ENCODE assay signal across 8 mouse cellular contexts in genomic region chr7:122015734-122016133, GRCm38 (mm10). TPM values are rescaled to one million over a fixed set of nuclear protein-coding genes. Genes with fewer than 3 reads are reported as not detected.
DNase-seq lines count a peak whose midpoint lies in the region; ATAC-seq and TF ChIP-seq lines count a peak whose summit lies in the region.

No protein-coding gene starts in this region.

- peak overlapping the region; percentile 30 for H3K4me2 ChIP-seq in hindbrain, embryonic 12.5 days (replicated peaks)
- H3K4me2 ChIP-seq in limb, embryonic 14.5 days (replicated peaks; ENCODE audit: low read depth, low read length, severe bottlenecking), result no peak overlapping the region

- H3K9me3 ChIP-seq in hindbrain, embryonic 12.5 days (replicated peaks), result no peaks in the 10 kb centered on the region
- H3K9me3 ChIP-seq in limb, embryonic 14.5 days (ENCODE audit: control insufficient read depth, low read length), result no peaks in the 10 kb centered on the region

- no peak for TF ChIP-seq POLR2A in limb, embryonic 14.5 days (IDR thresholded peaks at IDR 0.05; ENCODE audit: borderline replicate concordance, extremely low read depth, insufficient read depth, insufficient read length)

- peaks cover 14% of the 10 kb centered on the region for H3K36me3 ChIP-seq in hindbrain, embryonic 12.5 days
- H3K36me3 ChIP-seq in limb, embryonic 14.5 days (ENCODE audit: control insufficient read depth, insufficient read depth, low read length), result peaks cover 20% of the 10 kb centered on the region

- 54% methylated on average over 10 of the region's 10 CpGs for WGBS in hindbrain, embryonic 12.5 days
- WGBS in limb, embryonic 14.5 days, result 27% methylated on average over 10 of the region's 10 CpGs

- H3K4me1 ChIP-seq in hindbrain, embryonic 12.5 days, result peaks cover 38% of the 10 kb centered on the region
- peaks cover 32% of the 10 kb centered on the region for H3K4me1 ChIP-seq in limb, embryonic 14.5 days (ENCODE audit: control insufficient read depth, insufficient read depth, low read length)

- no peak for ATAC-seq in hindbrain, embryonic 12.5 days (ENCODE audit: low FRiP score)
- ATAC-seq in limb, embryonic 14.5 days (ENCODE audit: low FRiP score, low read depth), result 0 out of 2 replicates have a peak, but pooled peaks have one; percentile 4
- no peak for ATAC-seq in monocyte, adult 5-6 weeks (replicated peaks; ENCODE audit: insufficient number of reproducible peaks, low FRiP score, low TSS enrichment, poor library complexity, severe bottlenecking)

- H3K9ac ChIP-seq in hindbrain, embryonic 12.5 days, result peak overlapping the region; percentile 27; the same call in 1 of the 2 replicates
- 0 out of 2 replicates have a peak overlapping the region, but pooled peaks have one; percentile 12 for H3K9ac ChIP-seq in limb, embryonic 14.5 days (ENCODE audit: low read depth, low read length, severe bottlenecking)

- TF ChIP-seq CTCF in layer of hippocampus, adult 2 months (conservative IDR thresholded peaks at IDR 0.05), result no peak

- H3K27ac ChIP-seq in hindbrain, embryonic 12.5 days, result peak overlapping the region; percentile 60
- H3K27ac ChIP-seq in limb, embryonic 14.5 days (replicated peaks; ENCODE audit: low read depth, low read length), result 0 out of 2 replicates have a peak overlapping the region, but pooled peaks have one; percentile 27
- H3K27ac ChIP-seq in layer of hippocampus, adult 2 months, result no peak overlapping the region

- DNase-seq in adrenal gland, adult 2 months, result peak; percentile 70
- DNase-seq in fat pad, adult 2 months (ENCODE audit: extremely low read depth, low read depth, low spot score), result peak; percentile 65
- no peak for DNase-seq in limb, embryonic 14.5 days (ENCODE audit: low spot score)
- peak; percentile 47 for DNase-seq in skeletal muscle tissue, adult 2 months (ENCODE audit: low read depth, low spot score)
- DNase-seq in layer of hippocampus, adult 2 months (ENCODE audit: low spot score in 2 of 2), result no peak
- DNase-seq in layer of hippocampus, adult 11-12 months (ENCODE audit: low spot score), result no peak

- no peaks in the 10 kb centered on the region for H3K27me3 ChIP-seq in hindbrain, embryonic 12.5 days
- H3K27me3 ChIP-seq in limb, embryonic 14.5 days (ENCODE audit: control insufficient read depth, insufficient read depth, low read length), result no peaks in the 10 kb centered on the region

- H3K4me3 ChIP-seq in hindbrain, embryonic 12.5 days, result no peak overlapping the region
- H3K4me3 ChIP-seq in limb, embryonic 14.5 days (replicated peaks; ENCODE audit: low read length), result no peak overlapping the region
- no peak overlapping the region for H3K4me3 ChIP-seq in layer of hippocampus, adult 2 months

RNA-seq across cellular contexts. Expression of gene Gga2, which starts 5.3 kb away (rescaled TPM):
- 10 to 100 TPM; 19.0 to 19.9 TPM for total RNA-seq in adrenal gland, adult 2 months (2021)
- polyA plus RNA-seq in adrenal gland, adult 2 months (2012; rRNA removed), result 20.2 and 22.5 TPM in 2 replicates
- polyA plus RNA-seq in hindbrain, embryonic 12.5 days (2016; fragmentation: Nextera tagmentation; extraction: Ambion mirVana), result 81.6 and 87.7 TPM in 2 replicates
- 122 and 184 TPM in 2 replicates for polyA plus RNA-seq in limb, embryonic 14.5 days (2012; rRNA removed)
- 85.2 and 88.8 TPM in 2 replicates for polyA plus RNA-seq in limb, embryonic 14.5 days (2014; fragmentation: Nextera tagmentation; extraction: Ambion mirVana)
- total RNA-seq in monocyte, adult 5-6 weeks (2017), result 6.1 to 7.8 TPM (median 7.4 TPM) in 3 replicates
- 10 to 100 TPM; 29.9 to 32.5 TPM for total RNA-seq in layer of hippocampus, adult 2 months (2021)

RNA-seq across cellular contexts. Expression of gene Cog7, which starts 34.2 kb away (rescaled TPM):
- 10 to 100 TPM; 26.9 to 35.8 TPM for total RNA-seq in adrenal gland, adult 2 months (2021)
- polyA plus RNA-seq in adrenal gland, adult 2 months (2012; rRNA removed), result 25.7 and 26.9 TPM in 2 replicates
- polyA plus RNA-seq in hindbrain, embryonic 12.5 days (2016; fragmentation: Nextera tagmentation; extraction: Ambion mirVana), result 21.1 and 22.4 TPM in 2 replicates
- 18.9 and 21.7 TPM in 2 replicates for polyA plus RNA-seq in limb, embryonic 14.5 days (2012; rRNA removed)
- 15.2 and 17.0 TPM in 2 replicates for polyA plus RNA-seq in limb, embryonic 14.5 days (2014; fragmentation: Nextera tagmentation; extraction: Ambion mirVana)
- 10.6 to 15.1 TPM (median 14.6 TPM) in 3 replicates for total RNA-seq in monocyte, adult 5-6 weeks (2017)
- 10 to 100 TPM; 41.6 to 44.3 TPM for total RNA-seq in layer of hippocampus, adult 2 months (2021)

RNA-seq across cellular contexts. Expression of gene Ubfd1, which starts 51.2 kb away (rescaled TPM):
- 10 to 100 TPM; 48.3 to 56.8 TPM for total RNA-seq in adrenal gland, adult 2 months (2021)
- 22.1 and 24.5 TPM in 2 replicates for polyA plus RNA-seq in adrenal gland, adult 2 months (2012; rRNA removed)
- polyA plus RNA-seq in hindbrain, embryonic 12.5 days (2016; fragmentation: Nextera tagmentation; extraction: Ambion mirVana), result 97.3 and 105 TPM in 2 replicates
- polyA plus RNA-seq in limb, embryonic 14.5 days (2012; rRNA removed), result 75.7 and 86.8 TPM in 2 replicates
- 96.4 TPM in 2 replicates for polyA plus RNA-seq in limb, embryonic 14.5 days (2014; fragmentation: Nextera tagmentation; extraction: Ambion mirVana)
- total RNA-seq in monocyte, adult 5-6 weeks (2017), result 24.5 to 31.7 TPM (median 31.1 TPM) in 3 replicates
- 10 to 100 TPM; 49.6 to 50.7 TPM for total RNA-seq in layer of hippocampus, adult 2 months (2021)

RNA-seq across cellular contexts. Expression of gene Ears2, which starts 51.3 kb away (rescaled TPM):
- total RNA-seq in adrenal gland, adult 2 months (2021), result 10 to 100 TPM; 16.6 to 18.2 TPM
- 18.2 and 23.8 TPM in 2 replicates for polyA plus RNA-seq in adrenal gland, adult 2 months (2012; rRNA removed)
- polyA plus RNA-seq in hindbrain, embryonic 12.5 days (2016; fragmentation: Nextera tagmentation; extraction: Ambion mirVana), result 12.7 and 13.5 TPM in 2 replicates
- polyA plus RNA-seq in limb, embryonic 14.5 days (2012; rRNA removed), result 12.7 and 14.6 TPM in 2 replicates
- 16.4 and 16.8 TPM in 2 replicates for polyA plus RNA-seq in limb, embryonic 14.5 days (2014; fragmentation: Nextera tagmentation; extraction: Ambion mirVana)
- total RNA-seq in monocyte, adult 5-6 weeks (2017), result 3.5 to 4.4 TPM (median 3.8 TPM) in 3 replicates
- 10 to 100 TPM in 1 of 2 experiments, 1 to 10 TPM in 1; 9.7 to 10.0 TPM for total RNA-seq in layer of hippocampus, adult 2 months (2021)

Comparison
In these comparisons a context has a peak if more than half of its experiments do, and no peak if none do; other contexts are left out.
1. DNase-seq: peak in adrenal gland, adult 2 months (single experiment), fat pad, adult 2 months (single experiment) and skeletal muscle tissue, adult 2 months (single experiment); none in limb, embryonic 14.5 days (single experiment), layer of hippocampus, adult 2 months (0 of 2) and layer of hippocampus, adult 11-12 months (single experiment).